Mouse (Mus musculus) cerebellum, adult 2 months (tissue): ENCODE results near the gene Pask.

ENCODE experiments used
- CTCF ChIP-seq: fragments of 200-500 bp; IDR thresholded peaks from 2 replicates; pipeline ENCODE4 v1.5.1; 2011; ENCODE audit warnings: low read depth, mild to moderate bottlenecking, control low read depth, low read length, moderate library complexity, borderline replicate concordance; ENCODE audit not compliant: insufficient read depth
- POLR2A ChIP-seq: fragments of 200-500 bp; IDR thresholded peaks from 2 replicates; pipeline ENCODE4 v1.6.1; 2011; ENCODE audit warnings: low read length, control low read depth, borderline replicate concordance; ENCODE audit not compliant: insufficient read depth

DNA sequence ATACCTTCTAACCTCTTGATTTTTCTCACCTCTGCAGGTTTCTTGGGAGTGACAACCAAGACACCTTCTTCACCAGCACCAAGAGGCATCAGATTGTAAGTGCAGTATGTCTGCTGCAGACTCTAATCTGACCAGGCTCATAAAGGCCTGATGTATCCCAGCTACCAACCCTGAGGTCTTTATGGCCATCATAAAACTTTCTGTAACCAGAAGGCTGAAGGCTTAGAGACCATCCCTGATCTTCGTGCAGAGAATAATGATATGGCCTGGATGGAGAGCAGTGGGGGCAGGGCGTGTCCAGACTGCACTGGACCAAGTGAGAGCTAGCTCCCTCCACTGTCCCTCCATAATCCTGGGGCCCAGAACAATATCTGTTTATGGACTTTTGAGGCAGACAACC, 43.9 kb upstream of the Pask start:
- TF ChIP-seq CTCF (no peak), POLR2A (no peak)
